Mouse (Mus musculus) adrenal gland, adult 8-10 months (tissue): ENCODE data around the gene A1cf. TPM values are rescaled to one million over a fixed set of nuclear protein-coding genes. Genes with fewer than 3 reads are reported as not detected.

ENCODE experiments used
- DNase-seq: peaks from one replicate; pipeline ENCODE4 v3.0.0; 2022
- total RNA-seq, 4 experiments: library from RNA; stranded (reverse); gene quantifications; 2 replicates each; pipeline ENCODE4 v1.2.4; 2022

Gene A1cf
- total RNA-seq = under 1 TPM in 1 of 4 experiments, not detected in 3; 0.27 TPM

DNA sequence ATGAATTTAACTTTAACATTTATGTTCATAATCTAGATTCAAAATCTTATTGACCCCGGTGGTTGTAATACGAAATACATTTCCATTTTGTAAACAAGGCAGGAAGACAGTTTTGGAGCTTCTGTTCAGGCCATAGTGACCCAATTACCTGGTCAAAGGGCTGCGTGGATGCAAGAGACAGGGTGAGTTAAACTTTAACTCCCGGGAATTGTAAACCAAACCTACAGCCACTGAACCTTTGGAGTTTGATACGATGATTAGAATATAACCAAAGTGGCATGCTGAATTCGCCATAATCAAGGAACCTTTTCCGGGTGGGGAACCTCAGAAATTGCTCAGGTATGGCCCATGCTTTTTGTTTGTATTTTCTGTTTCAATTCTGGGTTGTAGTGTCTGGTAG, at the start of gene A1cf:
TSS of gene A1cf (plus strand) at position 244 of the 400 bp plus-strand sequence.
- DNase-seq = no peak

DNA sequence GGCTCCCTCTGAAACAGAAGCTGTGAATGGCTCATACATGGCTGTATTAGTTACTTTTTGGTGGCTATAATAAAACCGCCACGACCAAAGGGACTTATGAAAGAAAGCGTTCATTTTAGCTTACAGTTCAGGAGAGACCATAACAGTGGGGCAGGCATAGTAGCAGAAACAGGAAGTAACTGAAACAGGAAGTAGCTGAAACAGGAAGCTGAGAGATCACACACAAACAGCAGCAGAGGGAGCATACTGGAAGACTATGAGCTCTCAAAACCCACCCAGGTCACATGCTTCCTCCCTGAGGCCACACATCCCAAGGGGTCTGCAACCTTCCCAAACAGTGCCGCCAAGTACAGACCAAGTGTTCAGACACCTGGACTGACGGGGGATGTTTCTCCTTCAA, 34.3 kb upstream of the A1cf start:
- DNase-seq = no peak

DNA sequence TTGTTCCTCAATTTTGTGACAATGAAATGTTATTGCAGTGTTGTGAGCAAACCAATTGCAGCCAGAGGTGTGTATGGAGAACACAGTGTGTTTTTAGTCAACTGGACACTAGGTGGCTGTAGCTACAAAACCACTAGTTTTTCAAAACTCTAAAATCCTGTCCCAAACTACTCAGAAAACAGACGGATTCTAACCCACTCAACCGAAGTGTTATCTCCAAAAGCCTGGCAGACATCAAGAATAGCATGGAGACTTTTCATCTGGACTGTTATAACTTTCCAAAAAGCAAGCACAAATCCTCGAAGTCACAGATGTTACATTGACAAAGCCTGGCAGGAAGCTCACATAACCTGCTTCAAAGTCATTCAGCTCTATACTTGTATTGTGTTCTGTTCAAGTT, 6.7 kb upstream of the A1cf start:
- DNase-seq = no peak

DNA sequence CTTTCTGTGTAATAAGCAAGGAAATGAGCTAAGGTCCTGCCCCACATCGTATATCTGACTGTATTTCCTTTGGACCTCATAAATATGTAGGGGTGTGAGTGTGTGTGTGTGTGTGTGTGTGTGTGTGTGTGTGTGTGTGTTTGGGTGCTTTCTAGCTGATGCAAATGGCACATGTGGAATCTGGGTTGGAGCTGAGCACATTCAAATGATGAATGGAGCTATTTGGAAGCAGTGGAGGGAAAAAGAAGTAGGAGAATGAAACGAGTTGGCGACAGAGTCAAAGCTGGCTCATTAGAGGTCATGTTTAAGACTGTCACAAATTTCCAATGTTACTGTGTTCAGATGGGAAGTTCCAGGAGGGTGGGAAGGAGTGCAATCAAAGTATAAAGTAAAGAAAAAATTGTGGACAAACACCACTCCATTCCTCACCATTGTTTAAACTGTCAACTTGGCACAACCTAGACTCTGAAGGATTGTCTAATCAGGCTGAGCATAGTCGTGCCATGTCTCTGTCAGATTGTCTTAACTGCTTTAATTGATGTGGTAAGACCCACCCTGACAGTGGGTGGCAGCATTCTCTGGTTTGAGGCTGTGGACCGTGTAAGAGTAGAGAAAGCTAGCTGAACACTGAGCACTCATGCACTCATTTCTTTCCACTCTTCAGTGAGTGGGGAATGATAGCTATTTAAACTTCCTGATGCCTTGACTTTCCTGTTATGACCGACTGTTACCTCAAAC, 5.9 kb upstream of the A1cf start:
- DNase-seq = no peak

DNA sequence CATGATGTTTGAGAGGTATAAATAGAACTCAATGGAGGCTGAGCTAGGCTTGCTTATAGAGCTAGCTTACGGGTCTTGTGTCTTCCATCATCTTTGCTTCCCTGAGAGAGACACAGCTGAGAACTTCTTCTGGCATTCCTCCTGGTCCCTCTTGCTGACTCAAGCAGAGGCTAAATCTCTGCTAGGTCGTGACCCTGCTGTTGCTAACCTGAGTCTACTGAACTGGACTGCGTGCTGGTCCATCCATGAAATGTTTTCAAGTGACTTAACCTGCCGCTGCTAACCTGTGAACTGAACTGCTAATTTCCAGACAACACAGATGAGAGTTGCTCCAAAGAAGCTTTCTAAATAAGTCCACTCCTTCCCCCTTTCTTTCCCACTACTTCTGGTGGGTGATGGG, 3.1 kb upstream of the A1cf start:
- no peak for DNase-seq

DNA sequence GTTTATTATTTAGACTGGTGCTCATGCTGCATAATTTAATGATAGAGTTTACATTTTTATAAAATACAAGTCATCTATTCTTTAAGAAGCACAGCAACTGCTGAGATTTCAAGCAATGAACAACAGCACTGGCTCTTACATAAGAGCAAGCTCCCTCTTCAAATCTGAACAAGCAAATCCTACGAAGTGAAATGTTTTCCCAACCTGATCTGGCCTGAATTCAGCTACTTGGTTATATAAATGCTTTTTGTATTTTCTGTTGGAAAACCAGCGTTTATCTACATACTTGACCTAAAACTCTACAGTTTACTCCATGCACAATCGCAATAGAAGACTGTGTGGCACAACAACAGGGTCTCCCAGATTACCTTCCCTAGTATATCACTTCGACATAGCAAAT, 488 bp upstream of the A1cf start:
- no peak for DNase-seq

DNA sequence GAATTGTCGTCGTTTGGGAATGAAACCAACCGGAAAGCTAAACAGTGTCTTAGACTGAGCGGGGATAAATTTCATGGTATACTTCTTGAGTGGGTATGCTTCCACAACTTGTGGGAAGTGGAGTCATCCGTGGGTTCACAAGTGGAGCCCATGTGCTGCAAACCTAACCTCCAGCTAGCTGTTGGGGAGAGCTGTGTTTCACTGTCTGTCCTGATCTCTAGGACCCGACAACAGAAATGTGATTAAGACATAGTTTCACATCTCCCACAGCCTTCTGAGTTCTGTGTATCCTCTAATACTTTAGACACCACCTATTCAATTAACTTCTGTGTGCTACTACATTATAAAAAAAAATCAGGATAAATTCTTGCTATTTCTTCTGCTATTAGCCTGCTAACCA, 407 bp downstream of the A1cf start:
- DNase-seq = no peak

DNA sequence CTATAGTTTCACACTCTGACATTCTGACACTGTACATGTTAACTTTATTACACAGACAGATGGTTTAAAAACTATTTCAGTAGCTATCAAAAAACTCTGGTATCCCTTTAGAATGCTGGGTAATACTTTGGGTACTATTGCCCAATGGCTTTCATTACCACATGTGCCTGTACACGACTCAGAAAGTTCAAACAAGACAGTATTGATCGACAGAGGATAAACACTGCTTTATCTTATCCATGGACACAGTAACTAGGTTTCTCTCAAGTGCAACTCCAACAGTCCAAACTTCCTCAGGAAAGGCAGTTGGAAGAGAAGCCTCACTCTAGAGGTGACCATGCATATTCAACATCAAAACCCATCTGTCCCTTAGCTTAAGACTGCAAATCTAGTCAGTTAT, 2.8 kb downstream of the A1cf start:
- DNase-seq = no peak

DNA sequence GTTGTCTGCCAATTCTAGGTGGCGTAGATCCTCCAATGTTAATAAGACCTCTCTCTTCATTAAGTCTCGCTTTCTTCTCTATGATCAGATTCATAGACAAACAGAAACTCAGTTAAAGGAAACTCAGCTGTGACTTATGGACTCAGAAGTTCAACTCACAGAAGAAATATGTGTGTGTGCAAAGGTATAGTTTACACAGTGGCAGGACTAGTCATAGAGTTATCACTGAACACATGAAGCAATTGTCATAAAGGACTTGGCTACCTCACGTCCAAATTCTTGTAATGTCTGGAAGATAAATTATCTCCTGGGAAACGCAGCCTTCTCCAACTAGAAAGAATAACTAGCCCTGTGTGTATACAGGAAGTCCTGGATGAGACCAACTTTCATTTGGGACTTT, 9.4 kb downstream of the A1cf start:
- DNase-seq = no peak

DNA sequence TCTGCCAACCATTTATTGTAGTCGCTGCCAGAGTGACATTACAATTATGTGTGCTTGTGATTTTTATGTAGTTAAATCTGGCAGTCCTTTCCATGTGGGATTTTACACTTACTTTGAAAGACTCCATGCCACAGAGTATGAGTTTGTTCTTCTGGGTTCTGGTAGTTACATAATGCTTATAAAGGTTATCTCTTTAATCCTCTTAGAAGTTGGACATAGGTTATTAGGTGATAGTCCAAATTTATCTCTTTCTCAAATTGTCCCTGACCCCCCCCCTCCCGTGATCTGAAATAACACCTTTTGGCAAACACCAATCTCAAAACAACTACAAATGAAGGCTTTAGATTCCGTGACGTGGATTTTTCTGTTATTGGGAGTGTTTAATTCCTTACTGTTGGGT, 16.0 kb downstream of the A1cf start:
- no peak for DNase-seq

DNA sequence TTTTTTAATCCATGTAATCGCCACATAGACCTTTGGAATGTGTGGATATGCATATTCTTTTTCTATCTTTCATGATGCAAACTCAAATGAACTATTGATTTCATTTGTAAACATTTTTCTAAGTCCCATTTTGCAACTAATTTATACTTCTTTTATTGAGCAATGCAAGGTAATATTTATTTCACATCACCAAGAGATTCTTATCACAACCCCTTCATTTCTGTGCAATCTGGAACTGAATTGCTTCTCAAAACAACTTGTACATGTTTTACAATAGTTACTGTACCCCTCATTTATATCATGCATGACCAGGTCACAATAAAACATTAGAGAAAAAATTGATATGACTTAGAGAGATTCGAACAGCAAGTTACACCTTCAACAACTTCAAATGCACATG, 18.7 kb downstream of the A1cf start:
- no peak for DNase-seq

DNA sequence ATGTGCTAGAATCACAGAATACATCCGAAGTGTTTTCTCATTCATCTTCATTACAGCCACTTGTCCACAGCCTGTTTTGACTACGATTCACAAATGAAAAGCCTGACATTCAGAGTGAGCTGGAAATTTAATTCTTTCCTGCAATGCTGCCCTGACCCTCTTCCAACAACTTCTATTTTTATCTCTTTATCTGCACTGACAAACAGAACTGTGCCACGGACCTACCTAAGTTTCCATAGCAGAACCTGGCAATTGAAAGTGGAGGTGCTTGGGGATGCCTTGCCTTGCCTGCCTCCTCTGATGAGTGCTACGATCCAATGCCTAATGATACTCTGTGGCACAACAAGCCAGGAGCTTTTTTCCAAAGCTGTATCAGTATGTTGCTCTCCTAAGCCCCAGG, 21.4 kb downstream of the A1cf start:
- no peak for DNase-seq

DNA sequence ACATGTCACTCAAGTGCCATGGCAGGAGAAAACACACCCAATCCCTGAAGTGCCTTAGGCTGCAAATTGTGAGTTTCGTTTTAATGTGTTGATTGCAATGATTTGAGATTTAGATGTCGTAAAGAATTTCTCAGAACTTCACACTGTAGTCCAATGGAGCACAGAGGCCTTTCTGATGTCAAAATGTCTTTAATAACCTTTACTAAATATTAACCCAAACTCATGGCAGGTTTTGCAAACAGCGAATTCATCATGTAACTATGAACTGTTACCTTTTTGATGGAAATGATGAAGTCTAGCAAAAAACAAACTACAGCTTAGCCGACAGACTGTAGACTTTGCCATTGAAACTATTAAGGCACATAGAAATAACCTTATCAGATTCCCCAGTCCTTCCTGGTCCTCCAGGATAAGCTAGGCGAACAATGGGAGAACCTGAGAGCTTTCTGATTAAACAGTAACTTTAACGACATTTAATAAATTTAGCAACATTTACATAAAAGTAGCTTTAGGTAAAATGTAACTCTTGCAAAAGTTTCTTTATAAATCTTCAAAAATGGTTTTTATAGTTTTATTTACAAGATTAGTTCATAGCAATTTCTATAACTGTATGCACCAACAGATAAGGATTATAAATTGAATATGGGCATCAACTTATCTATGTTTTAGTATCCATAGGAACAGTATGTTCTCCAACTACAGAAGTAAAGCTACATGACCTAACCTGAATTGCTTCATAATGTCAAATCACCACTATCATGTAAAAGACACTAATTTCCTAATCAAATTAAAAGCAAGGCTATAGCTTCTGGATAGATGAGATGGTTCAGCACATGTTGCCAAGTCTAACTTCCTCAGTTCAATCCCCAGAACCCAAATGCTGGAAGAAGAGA, 22.7 kb downstream of the A1cf start:
- DNase-seq = no peak

DNA sequence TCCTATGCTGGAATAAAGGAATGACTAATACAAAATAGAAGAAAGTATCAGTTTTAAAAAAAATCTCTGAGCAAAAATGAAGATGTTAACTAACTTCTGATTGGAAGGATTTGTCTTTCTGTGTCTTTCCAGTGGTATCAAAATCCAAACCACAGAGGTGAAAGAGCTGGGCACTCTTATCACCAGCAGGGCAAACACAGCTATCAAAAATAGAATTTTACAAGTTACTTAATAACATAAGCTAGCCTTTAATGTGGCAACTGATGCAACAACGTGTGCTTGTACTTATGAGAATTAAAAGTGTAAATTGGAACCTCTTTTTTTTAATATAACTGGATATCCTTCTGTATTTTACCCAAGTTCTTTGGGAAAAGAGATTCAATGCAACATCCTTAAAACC, 27.4 kb downstream of the A1cf start:
- DNase-seq = no peak

DNA sequence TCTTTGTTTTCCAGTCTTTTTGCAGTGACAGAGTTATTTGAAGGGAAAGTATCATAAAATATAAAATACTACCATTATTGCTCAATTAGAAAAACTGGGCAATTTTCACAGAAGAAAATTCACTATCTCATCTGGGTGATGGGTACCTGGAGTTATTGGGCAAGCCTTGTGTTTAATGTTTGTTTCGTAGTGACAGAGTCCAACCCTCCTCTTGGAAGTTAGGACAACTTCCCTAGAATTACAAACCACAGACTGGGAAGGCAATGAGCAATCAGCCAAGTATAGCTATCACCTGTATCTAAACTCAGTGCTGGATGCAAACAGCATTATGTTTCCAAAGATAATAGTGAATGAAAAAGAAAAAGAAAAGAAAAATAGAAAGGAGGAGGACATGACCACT, 28.1 kb downstream of the A1cf start:
- no peak for DNase-seq

DNA sequence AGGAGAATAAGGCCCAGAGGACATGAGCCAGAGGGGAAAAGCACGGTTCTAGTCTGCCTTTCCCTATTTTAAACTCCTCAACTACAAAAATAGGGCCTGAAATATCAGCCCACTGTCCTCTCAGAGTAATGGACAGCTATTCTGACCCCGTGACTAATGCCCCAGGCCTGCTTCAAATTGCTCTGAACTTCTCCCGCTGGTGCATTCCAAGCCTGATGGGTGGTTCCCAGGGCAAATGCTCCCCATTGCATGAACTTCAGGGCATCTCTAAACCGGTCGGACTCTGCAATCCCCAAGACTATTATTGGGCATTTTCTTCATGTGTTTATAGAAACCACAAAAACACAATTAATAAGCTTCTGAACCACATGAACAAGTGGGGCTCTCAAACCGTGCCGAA, 37.1 kb downstream of the A1cf start:
- DNase-seq = no peak

DNA sequence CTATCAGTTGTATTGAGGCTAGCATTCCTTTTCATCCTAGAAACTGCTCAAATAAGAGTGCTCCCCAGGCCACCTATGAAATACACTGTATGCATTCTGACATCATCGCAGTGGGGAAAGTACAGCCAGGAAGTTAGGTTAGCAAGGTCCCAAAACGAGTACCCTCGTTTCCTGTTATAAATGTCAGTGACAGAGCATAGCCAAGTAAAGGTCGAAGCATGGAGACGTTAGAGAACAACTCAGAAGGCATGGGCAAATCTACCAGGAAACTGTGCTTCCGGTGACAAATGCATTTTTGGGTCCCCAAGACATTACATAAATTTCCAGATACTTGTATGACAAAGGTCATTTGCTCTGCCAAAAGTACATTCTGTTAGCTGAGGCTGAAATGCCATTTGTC, 41.9 kb downstream of the A1cf start:
- no peak for DNase-seq

DNA sequence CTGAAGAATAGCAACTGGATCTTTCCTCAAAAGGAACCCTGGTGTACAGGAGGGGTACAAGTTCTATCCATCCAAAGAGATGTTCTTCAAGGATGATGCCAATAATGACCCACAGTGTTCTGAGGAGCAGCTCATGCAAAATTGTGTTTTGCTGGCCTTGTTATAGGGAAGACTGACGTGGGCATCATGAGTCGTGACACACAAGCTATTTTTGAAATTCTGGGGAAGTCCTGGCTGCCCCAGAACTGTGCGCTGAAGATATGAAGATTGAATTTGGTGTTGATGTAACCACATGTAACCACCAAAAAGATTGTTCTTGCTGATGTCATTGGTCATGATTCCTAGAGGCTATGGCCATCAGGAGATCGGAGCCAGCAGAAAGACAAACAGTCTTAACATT, 45.4 kb downstream of the A1cf start:
- DNase-seq = no peak

DNA sequence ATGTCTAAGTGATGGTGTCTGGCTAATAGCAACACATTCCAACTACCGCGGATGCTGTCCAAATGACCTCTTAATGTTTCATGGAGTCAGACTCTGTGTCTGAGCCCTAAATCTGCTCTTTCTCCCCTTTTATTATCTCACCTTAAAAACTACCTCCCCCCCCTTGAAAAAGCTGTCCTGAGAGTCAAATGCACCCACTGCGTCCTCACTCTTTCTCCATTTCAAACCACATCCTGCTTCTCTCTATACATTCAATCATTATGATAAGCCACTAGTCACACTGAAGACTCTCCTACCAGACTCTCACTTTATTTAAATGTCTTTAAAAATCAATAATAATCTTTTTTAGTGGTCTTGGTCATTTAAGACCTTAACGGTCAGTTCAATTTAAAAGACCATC, 51.8 kb downstream of the A1cf start:
- no peak for DNase-seq

DNA sequence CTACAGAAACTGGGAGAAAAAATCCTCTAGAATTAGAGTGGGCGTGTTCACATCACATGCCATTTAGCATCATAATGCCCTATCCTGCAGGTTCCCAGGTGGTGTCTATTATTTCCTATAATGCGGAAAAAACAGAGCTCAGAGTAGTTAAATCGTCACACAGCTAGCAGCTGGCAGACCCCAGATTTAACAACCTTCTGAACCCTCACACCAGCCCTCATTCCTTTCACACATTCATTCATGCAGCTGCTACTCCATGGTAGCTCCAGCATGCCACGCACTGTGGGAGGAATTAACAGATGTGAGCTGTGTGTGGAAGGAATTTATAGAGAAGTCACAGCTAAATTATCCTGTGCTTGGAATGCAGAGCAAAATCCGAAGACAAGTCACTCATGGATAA, 53.3 kb downstream of the A1cf start:
- no peak for DNase-seq

DNA sequence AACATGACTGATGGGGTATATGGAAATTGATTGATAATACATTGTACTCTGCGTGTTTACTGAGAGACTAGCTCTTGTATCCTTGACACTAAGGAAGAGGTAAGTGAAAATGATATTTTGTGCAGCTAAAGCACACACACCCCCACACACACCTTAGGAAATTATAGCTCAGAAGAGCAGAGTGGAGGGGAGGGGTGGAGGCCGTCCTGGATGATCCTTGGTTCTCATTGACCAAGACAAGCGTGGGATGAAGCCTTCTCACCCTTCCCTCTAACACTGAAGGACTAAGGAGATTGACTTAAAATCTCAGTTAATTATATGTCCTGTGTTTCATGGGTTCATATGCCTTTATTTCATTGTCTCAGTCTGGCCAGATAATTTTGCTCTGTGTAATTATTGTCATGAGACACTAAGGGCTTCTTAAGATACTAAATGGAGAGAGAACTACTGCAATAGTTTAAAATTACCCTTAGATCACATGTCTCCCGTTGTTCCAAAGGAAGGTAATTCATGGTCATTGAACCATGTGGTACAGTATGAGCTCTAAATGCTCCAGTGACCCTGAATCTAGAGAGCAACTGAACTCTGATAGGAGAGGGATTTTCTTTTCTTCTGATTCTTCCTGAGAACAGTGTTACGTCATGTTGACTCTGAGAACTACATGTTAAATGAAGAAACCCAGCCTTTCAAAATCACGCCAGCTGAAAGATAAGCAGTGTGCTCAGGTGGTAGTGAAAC, 55.2 kb downstream of the A1cf start:
- DNase-seq = no peak

DNA sequence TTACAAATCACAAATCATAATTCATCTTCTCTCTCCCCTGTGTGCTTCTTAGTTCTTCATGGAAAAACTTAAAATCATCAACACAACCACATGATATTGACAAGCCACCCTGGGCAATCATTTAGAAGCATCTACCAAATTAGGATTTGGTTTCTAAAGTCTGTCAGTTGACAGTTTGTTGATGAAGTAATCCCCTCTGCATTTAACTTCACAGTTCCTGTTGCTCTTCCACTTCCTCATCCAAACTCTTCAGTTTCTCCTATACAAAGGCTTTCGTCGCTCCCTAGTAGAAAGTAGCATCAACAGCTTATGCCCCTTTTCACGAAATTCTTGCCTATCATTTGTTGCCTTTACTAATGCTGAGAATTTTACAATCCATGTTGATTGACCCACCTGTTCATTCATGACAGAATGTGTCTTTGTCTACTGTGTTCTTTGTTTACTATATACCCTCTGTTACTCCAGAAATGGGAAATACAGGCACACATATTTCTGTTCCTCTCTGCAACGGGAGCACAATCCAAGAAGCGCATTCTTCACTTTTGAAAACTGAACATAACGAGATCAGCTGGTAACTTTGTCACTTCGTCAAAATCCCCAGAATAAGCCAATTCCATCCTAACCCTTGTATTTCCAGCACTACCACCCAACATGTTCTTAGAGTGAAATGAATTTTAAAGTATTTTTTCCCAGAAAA, 82.4 kb downstream of the A1cf start:
- no peak for DNase-seq

DNA sequence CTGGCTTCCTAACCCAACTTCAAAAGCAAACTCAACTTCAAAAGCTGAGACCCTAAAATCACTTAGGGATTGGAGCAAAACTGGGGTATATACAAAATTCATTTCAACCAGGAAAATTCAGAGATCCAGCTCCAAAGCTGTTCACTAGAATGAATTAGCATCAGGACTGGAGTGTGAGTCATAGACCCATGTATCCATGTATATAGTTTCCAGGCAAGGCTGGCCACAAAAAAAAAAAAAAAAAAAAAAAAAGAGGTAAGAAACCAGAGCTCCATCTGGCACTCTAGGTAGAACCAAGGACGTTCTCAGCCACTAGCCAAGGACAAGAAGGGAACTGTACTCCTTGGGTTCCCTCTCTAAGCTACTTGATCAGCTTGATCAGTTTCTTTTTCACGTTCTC, 85.2 kb downstream of the A1cf start:
- DNase-seq = no peak
